Mouse (Mus musculus) neutrophil, adult 5-6 weeks (primary cell): ENCODE results near the gene Ppp1r9a. TPM values are rescaled to one million over a fixed set of nuclear protein-coding genes. Genes with fewer than 3 reads are reported as not detected.

Experiments used
- ATAC-seq: fragments of 151-379, 151-347 bp; 2 replicates; pipeline ENCODE4 v1.8.0; 2017; ENCODE audit warnings: mild to moderate bottlenecking, moderate TSS enrichment; ENCODE audit not compliant: insufficient number of reproducible peaks, poor library complexity, low FRiP score, severe bottlenecking; ENCODE audit errors: extremely low read depth
- total RNA-seq: library from RNA; stranded (forward); fragments of 200-1000 nt; gene quantifications from 2 replicates; pipeline ENCODE4 v1.2.3, GENCODE M21; 2017

The Ppp1r9a gene
- total RNA-seq, 1 experiment from 2014 or later = 4.1 TPM

GRCm38 (mm10) chr6:5120229-5120628 lies 217.5 kb downstream of the Ppp1r9a start:
- ATAC-seq = no peak

GRCm38 (mm10) chr6:5129364-5130093 lies 226.8 kb downstream of the Ppp1r9a start:
- no peak for ATAC-seq

- ATAC-seq = no peak
These were observed 232.3 kb downstream of the Ppp1r9a start for GRCm38 (mm10) chr6:5134986-5135385.

GRCm38 (mm10) chr6:5136046-5136445 lies 233.3 kb downstream of the Ppp1r9a start:
- no peak for ATAC-seq

- no peak for ATAC-seq
These were observed 236.3 kb downstream of the Ppp1r9a start for GRCm38 (mm10) chr6:5138875-5139631.

- no peak for ATAC-seq
These were observed 236.9 kb downstream of the Ppp1r9a start for GRCm38 (mm10) chr6:5139666-5140065.

- ATAC-seq = no peak
These were observed 244.9 kb downstream of the Ppp1r9a start for GRCm38 (mm10) chr6:5147488-5148142.

GRCm38 (mm10) chr6:5149941-5150340 lies 247.2 kb downstream of the Ppp1r9a start:
- no peak for ATAC-seq

- ATAC-seq = no peak
These were observed 248.5 kb downstream of the Ppp1r9a start for GRCm38 (mm10) chr6:5151171-5151570.

GRCm38 (mm10) chr6:5152185-5152584 lies 249.5 kb downstream of the Ppp1r9a start:
- no peak for ATAC-seq

GRCm38 (mm10) chr6:5154786-5155185 lies 252.1 kb downstream of the Ppp1r9a start:
- ATAC-seq = no peak

- ATAC-seq = no peak
These were observed 252.7 kb downstream of the Ppp1r9a start for GRCm38 (mm10) chr6:5155313-5155927.

- no peak for ATAC-seq
These were observed 254.1 kb downstream of the Ppp1r9a start for GRCm38 (mm10) chr6:5156541-5157425.

- no peak for ATAC-seq
These were observed 256.7 kb downstream of the Ppp1r9a start for GRCm38 (mm10) chr6:5159385-5159791.

- no peak for ATAC-seq
These were observed 259.3 kb downstream of the Ppp1r9a start for GRCm38 (mm10) chr6:5162052-5162451.

- ATAC-seq = no peak
These were observed 260.9 kb downstream of the Ppp1r9a start for GRCm38 (mm10) chr6:5163507-5164144.

GRCm38 (mm10) chr6:5164855-5165254 lies 262.1 kb downstream of the Ppp1r9a start:
- ATAC-seq = no peak

- ATAC-seq = no peak; the same call in 1 of the 2 replicates
These were observed 264.4 kb downstream of the Ppp1r9a start for GRCm38 (mm10) chr6:5167051-5167677.
